Mouse (Mus musculus) liver, embryonic 12.5 days (tissue): Measurements from ENCODE around the gene Adh5. TPM values are rescaled to one million over a fixed set of nuclear protein-coding genes. Genes with fewer than 3 reads are reported as not detected.
A peak's percentile ranks its signal among the peaks of the same experiment; 100 is the strongest.

ENCODE experiments used
- ATAC-seq: fragments of 200-750 bp; cut with Nextera tagmentation; 2 replicates; pipeline ENCODE4 v1.8.0; 2017; ENCODE audit warnings: moderate number of reproducible peaks, mild to moderate bottlenecking, moderate library complexity
- H3K27ac ChIP-seq: fragments of 300-500 bp; sonication (generic); 2 replicates; pipeline ENCODE4 v1.5.1; 2016; ENCODE audit warnings: mild to moderate bottlenecking
- H3K27me3 ChIP-seq: fragments of 300-500 bp; sonication (generic); replicated peaks from 2 replicates; pipeline ENCODE4 v1.6.1; 2016; ENCODE audit warnings: mild to moderate bottlenecking, moderate library complexity
- H3K36me3 ChIP-seq: fragments of 300-500 bp; sonication (generic); 2 replicates; pipeline ENCODE4 v1.6.1; 2016; ENCODE audit warnings: mild to moderate bottlenecking, moderate library complexity
- H3K4me1 ChIP-seq: fragments of 300-500 bp; sonication (generic); 2 replicates; pipeline ENCODE4 v1.6.1; 2016
- H3K4me2 ChIP-seq: fragments of 300-500 bp; sonication (generic); 2 replicates; pipeline ENCODE4 v1.6.1; 2016; ENCODE audit warnings: mild to moderate bottlenecking, moderate library complexity
- H3K4me3 ChIP-seq: fragments of 300-500 bp; sonication (generic); 2 replicates; pipeline ENCODE4 v1.5.1; 2016; ENCODE audit warnings: mild to moderate bottlenecking, moderate library complexity
- H3K9ac ChIP-seq: fragments of 300-500 bp; sonication (generic); 2 replicates; pipeline ENCODE4 v1.6.1; 2016; ENCODE audit warnings: mild to moderate bottlenecking, moderate library complexity
- H3K9me3 ChIP-seq: fragments of 300-500 bp; sonication (generic); replicated peaks from 2 replicates; pipeline ENCODE4 v1.6.1; 2016; ENCODE audit warnings: mild to moderate bottlenecking, moderate library complexity
- WGBS: fragments of 180-500 bp; shearing (Covaris S2); methylation state at CpG from one replicate; pipeline ENCODE4 v1.1.7; 2016; ENCODE audit not compliant: insufficient replicate concordance; 5-methylcytosine and 5-hydroxymethylcytosine counted together
- polyA plus RNA-seq: library from polyadenylated mRNA; unstranded; fragments of >200 nt; fragmentation: Nextera tagmentation; extraction: Ambion mirVana; gene quantifications from 2 replicates; pipeline ENCODE4 v1.2.1, GENCODE M21; 2016

Adh5 gene
- polyA plus RNA-seq, 1 experiment from 2014 or later = 98.9 TPM

GRCm38 (mm10) chr3:138493668-138494067 is 50.8 kb downstream of the Adh5 start:
- Histone ChIP-seq H3K27me3 (no peaks in the 10 kb centered on the region), H3K4me2 (no peak overlapping the region), H3K9me3 (no peaks in the 10 kb centered on the region), H3K4me3 (no peak overlapping the region), H3K9ac (no peak overlapping the region), H3K27ac (no peak overlapping the region), H3K4me1 (peaks cover 31% of the 10 kb centered on the region), H3K36me3 (no peaks in the 10 kb centered on the region)
- no peak for ATAC-seq
- 69% methylated on average over 3 of the region's 3 CpGs for WGBS

GRCm38 (mm10) chr3:138494565-138494964 is 51.7 kb downstream of the Adh5 start:
- Histone ChIP-seq H3K9me3 (no peaks in the 10 kb centered on the region), H3K36me3 (no peaks in the 10 kb centered on the region), H3K4me1 (peaks cover 31% of the 10 kb centered on the region), H3K4me2 (peak overlapping the region; percentile 31; the same call in 1 of the 2 replicates), H3K4me3 (no peak overlapping the region), H3K27me3 (no peaks in the 10 kb centered on the region), H3K27ac (no peak overlapping the region; the same call in 1 of the 2 replicates), H3K9ac (peak overlapping the region; percentile 1; the same call in 1 of the 2 replicates)
- ATAC-seq = 0 out of 2 replicates have a peak, but pooled peaks have one; percentile 19
- WGBS = 0% methylated on average over 1 of the region's 1 CpGs

- peaks cover 25% of the 10 kb centered on the region for H3K4me1 ChIP-seq
- no peaks in the 10 kb centered on the region for H3K36me3 ChIP-seq
- H3K27ac ChIP-seq = no peak overlapping the region
- H3K9me3 ChIP-seq = no peaks in the 10 kb centered on the region
- WGBS = 45% methylated on average over 11 of the region's 11 CpGs
- H3K4me2 ChIP-seq = peak overlapping the region; percentile 31
- peak; percentile 69 for ATAC-seq
- H3K9ac ChIP-seq = no peak overlapping the region
- H3K4me3 ChIP-seq = no peak overlapping the region
- H3K27me3 ChIP-seq = no peaks in the 10 kb centered on the region
Measured at GRCm38 (mm10) chr3:138495166-138496145, 52.6 kb downstream of the Adh5 start.

- Histone ChIP-seq H3K36me3 (no peaks in the 10 kb centered on the region), H3K4me2 (no peak overlapping the region), H3K4me1 (peaks cover 22% of the 10 kb centered on the region), H3K9me3 (no peaks in the 10 kb centered on the region), H3K9ac (no peak overlapping the region), H3K27ac (no peak overlapping the region), H3K4me3 (no peak overlapping the region), H3K27me3 (no peaks in the 10 kb centered on the region)
- 51% methylated on average over 4 of the region's 4 CpGs for WGBS
- ATAC-seq = no peak
Measured at GRCm38 (mm10) chr3:138498731-138499130, 55.8 kb downstream of the Adh5 start.

- 77% methylated on average over 15 of the region's 15 CpGs for WGBS
- H3K9ac ChIP-seq = no peak overlapping the region
- H3K27ac ChIP-seq = no peak overlapping the region
- H3K4me2 ChIP-seq = no peak overlapping the region
- no peaks in the 10 kb centered on the region for H3K36me3 ChIP-seq
- H3K27me3 ChIP-seq = no peaks in the 10 kb centered on the region
- H3K4me1 ChIP-seq = peaks cover 12% of the 10 kb centered on the region
- ATAC-seq = no peak
- no peak overlapping the region for H3K4me3 ChIP-seq
- H3K9me3 ChIP-seq = no peaks in the 10 kb centered on the region
Measured at GRCm38 (mm10) chr3:138499854-138500740, 57.2 kb downstream of the Adh5 start.

- Histone ChIP-seq H3K4me2 (no peak overlapping the region), H3K4me1 (no peaks in the 10 kb centered on the region), H3K4me3 (no peak overlapping the region), H3K9ac (no peak overlapping the region), H3K27ac (no peak overlapping the region), H3K36me3 (no peaks in the 10 kb centered on the region), H3K9me3 (no peaks in the 10 kb centered on the region), H3K27me3 (no peaks in the 10 kb centered on the region; the same call in 1 of the 2 replicates)
- no peak for ATAC-seq
- WGBS = 76% methylated on average over 11 of the region's 11 CpGs
Measured at GRCm38 (mm10) chr3:138503754-138504153, 60.9 kb downstream of the Adh5 start.

Other genes with a start within 250 kb of the Adh5 start
- gene 4930579F01Rik, start 249.3 kb upstream of the Adh5 start, polyA plus RNA-seq = not detected in 2 replicates
- gene Adh7, start 225.3 kb upstream of the Adh5 start, polyA plus RNA-seq = 0.19 and 0.26 TPM in 2 replicates
- 0.92 and 0.97 TPM in 2 replicates for gene Adh1, start 182.1 kb upstream of the Adh5 start, polyA plus RNA-seq
- gene Adh6a, start 129.8 kb upstream of the Adh5 start, polyA plus RNA-seq = not detected in 2 replicates
- gene Adh6b, start 101.3 kb upstream of the Adh5 start, polyA plus RNA-seq = 0.41 and 0.68 TPM in 2 replicates
- gene Adh4, start 27.6 kb upstream of the Adh5 start, polyA plus RNA-seq = 0.20 TPM in 1 of 2 replicates, not detected in the other
- 31.8 and 33.1 TPM in 2 replicates for gene Metap1, start 46.4 kb downstream of the Adh5 start, polyA plus RNA-seq
- 251 and 254 TPM in 2 replicates for gene Eif4e, start 83.1 kb downstream of the Adh5 start, polyA plus RNA-seq